Mouse (Mus musculus) liver, adult 2 months (tissue): Measurements from ENCODE around the gene Cr1l. TPM values are rescaled to one million over a fixed set of nuclear protein-coding genes. Genes with fewer than 3 reads are reported as not detected.

Source experiments
- DNase-seq: peaks from one replicate; pipeline ENCODE4 v3.0.0-alpha.2; 2011; ENCODE audit warnings: low read depth, low spot score; ENCODE audit errors: extremely low read depth
- H3K27ac ChIP-seq: fragments of 200-500 bp; replicated peaks from 2 replicates; pipeline ENCODE4 v1.5.1; 2012; ENCODE audit warnings: low read depth, mild to moderate bottlenecking, control low read depth, inconsistent platforms, low read length; ENCODE audit not compliant: insufficient read depth
- H3K27me3 ChIP-seq: fragments of 200-500 bp; 2 replicates; pipeline ENCODE4 v1.6.1; 2012; ENCODE audit warnings: mild to moderate bottlenecking, moderate library complexity, low read length, inconsistent platforms; ENCODE audit not compliant: control insufficient read depth, insufficient read depth
- H3K36me3 ChIP-seq: fragments of 200-500 bp; 2 replicates; pipeline ENCODE4 v1.6.1; 2012; ENCODE audit warnings: low read length, inconsistent platforms; ENCODE audit not compliant: control insufficient read depth, insufficient read depth
- H3K4me1 ChIP-seq: fragments of 200-500 bp; 2 replicates; pipeline ENCODE4 v1.6.1; 2011; ENCODE audit warnings: low read length; ENCODE audit not compliant: control insufficient read depth, insufficient read depth
- H3K4me3 ChIP-seq: fragments of 200-500 bp; 2 replicates; pipeline ENCODE4 v1.5.1; 2011; ENCODE audit warnings: low read depth, mild to moderate bottlenecking, control low read depth, low read length, moderate library complexity; ENCODE audit not compliant: insufficient read depth
- H3K79me2 ChIP-seq: fragments of 200-500 bp; 2 replicates; pipeline ENCODE4 v1.6.1; 2012; ENCODE audit warnings: inconsistent platforms, mild to moderate bottlenecking, low read length, moderate library complexity; ENCODE audit not compliant: control insufficient read depth, insufficient read depth
- H3K9ac ChIP-seq: fragments of 200-500 bp; 2 replicates; pipeline ENCODE4 v1.6.1; 2012; ENCODE audit warnings: low read depth, mild to moderate bottlenecking, control low read depth, inconsistent platforms, low read length
- CTCF ChIP-seq: fragments of 200-500 bp; IDR thresholded peaks from 2 replicates; pipeline ENCODE4 v1.5.1; 2011; ENCODE audit warnings: low read depth, low read length, control low read depth
- POLR2A ChIP-seq: fragments of 200-500 bp; IDR thresholded peaks from 2 replicates; pipeline ENCODE4 v1.6.1; 2011; ENCODE audit warnings: low read length, control low read depth; ENCODE audit not compliant: insufficient read depth; ENCODE audit errors: extremely low read depth
- WGBS: fragments of 180-500 bp; shearing (Covaris S2); methylation state at CpG from one replicate; pipeline ENCODE4 v1.1.7; 2018; 5-methylcytosine and 5-hydroxymethylcytosine counted together
- polyA plus RNA-seq: library from polyadenylated mRNA; depleted of rRNA; stranded (reverse); fragments of >200 nt; gene quantifications from 2 replicates; pipeline ENCODE4 v1.2.3, GENCODE M21; 2012; rRNA removed
- total RNA-seq: library from RNA; depleted of rRNA; stranded (reverse); fragments of >200 nt; gene quantifications from 2 replicates; pipeline ENCODE4 v1.2.3, GENCODE M21; 2014; rRNA removed

Gene Cr1l
- total RNA-seq (98.5 and 116 TPM in 2 replicates), polyA plus RNA-seq (52.0 and 64.6 TPM in 2 replicates)

GRCm38 (mm10) chr1:195130953-195131674 lies at the start of gene Cr1l:
Gene Cr1l, minus strand, starts transcription at chr1:195131586.
- peak within 1 kb of the TSS; percentile 97 for H3K27ac ChIP-seq
- no peaks in the 10 kb centered on the region for H3K27me3 ChIP-seq
- H3K36me3 ChIP-seq: peaks cover 21% of the 10 kb centered on the region
- H3K79me2 ChIP-seq: no peaks in the 10 kb centered on the region
- TF ChIP-seq CTCF (peak; percentile 79), POLR2A (peak; percentile 63; the same call in 1 of the 2 replicates)
- DNase-seq: peak; percentile 86
- peaks cover 1% of the 10 kb centered on the region; the same call in 1 of the 2 replicates for H3K4me1 ChIP-seq
- H3K4me3 ChIP-seq: peak within 1 kb of the TSS; percentile 75
- H3K9ac ChIP-seq: peak within 1 kb of the TSS; percentile 86
- WGBS: 0% methylated on average over 31 of the region's 31 CpGs

DNA sequence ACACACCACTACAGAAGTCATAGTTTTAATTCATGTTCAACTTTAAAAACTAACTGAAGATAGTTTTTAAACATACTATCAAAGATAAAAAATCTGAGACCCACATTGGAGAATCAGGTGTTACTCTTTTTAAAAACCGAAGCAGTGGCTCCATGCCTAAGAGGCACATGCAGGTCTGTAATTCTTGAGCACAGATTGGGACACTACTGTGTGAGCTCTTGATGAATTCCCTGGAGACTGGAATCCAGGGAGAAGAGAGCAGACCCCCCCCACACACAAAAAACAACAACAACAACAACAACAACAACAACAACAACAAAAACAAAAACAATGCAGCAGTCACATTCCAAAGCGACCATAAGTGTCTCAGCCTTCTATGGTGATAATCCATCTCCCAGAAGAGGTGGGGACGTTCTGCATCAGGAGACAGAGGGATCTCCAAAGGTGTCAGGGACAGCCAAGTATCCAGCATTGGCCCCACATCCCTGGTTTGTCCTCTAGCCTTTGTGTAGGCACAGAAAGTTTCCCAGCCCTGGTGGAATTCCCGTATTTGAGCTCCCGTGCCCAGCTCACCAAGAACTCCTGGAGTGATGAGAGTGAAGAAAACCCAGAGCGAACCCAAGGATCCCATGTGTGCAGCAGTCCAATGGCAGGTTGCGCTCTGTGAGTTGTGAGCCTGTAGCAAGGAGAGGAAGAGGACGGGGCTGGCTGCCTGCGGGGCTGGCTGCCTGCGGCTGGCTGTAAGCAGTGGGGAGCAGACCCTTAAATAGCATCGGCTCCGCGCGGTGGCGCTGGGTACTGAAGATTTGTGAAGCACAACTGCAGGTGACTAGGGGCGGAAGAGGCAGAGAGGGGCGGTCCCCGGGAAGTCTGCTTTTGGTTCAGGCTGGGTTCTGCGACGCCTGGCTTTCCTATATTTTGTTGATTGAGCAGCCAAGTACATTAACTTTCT lies 44.9 kb upstream of the Cr1l start, which contains the start of gene Cr2:
Gene Cr2, minus strand, starts transcription at position 737 of the 952 bp plus-strand sequence.
- Histone ChIP-seq H3K79me2 (no peaks in the 10 kb centered on the region), H3K4me1 (peaks cover 4% of the 10 kb centered on the region; the same call in 1 of the 2 replicates), H3K27me3 (no peaks in the 10 kb centered on the region), H3K27ac (no peak within 1 kb of the TSS), H3K4me3 (peak within 1 kb of the TSS; percentile 43; the same call in 1 of the 2 replicates), H3K9ac (peak within 1 kb of the TSS; percentile 45; the same call in 1 of the 2 replicates), H3K36me3 (no peaks in the 10 kb centered on the region)
- TF ChIP-seq POLR2A (no peak), CTCF (peak; percentile 67)
- WGBS: 10% methylated on average over 20 of the region's 20 CpGs
- peak; percentile 33 for DNase-seq

- no peaks in the 10 kb centered on the region for H3K27me3 ChIP-seq
- H3K9ac ChIP-seq: no peak overlapping the region
- TF ChIP-seq CTCF: no peak
- no peak for TF ChIP-seq POLR2A
- no peaks in the 10 kb centered on the region for H3K79me2 ChIP-seq
- DNase-seq: no peak
- H3K36me3 ChIP-seq: no peaks in the 10 kb centered on the region
- H3K4me1 ChIP-seq: no peaks in the 10 kb centered on the region
- WGBS: 82% methylated on average over 9 of the region's 9 CpGs
- H3K4me3 ChIP-seq: no peak overlapping the region
- no peak overlapping the region for H3K27ac ChIP-seq
These were observed 33.8 kb upstream of the Cr1l start for GRCm38 (mm10) chr1:195164996-195165755.

DNA sequence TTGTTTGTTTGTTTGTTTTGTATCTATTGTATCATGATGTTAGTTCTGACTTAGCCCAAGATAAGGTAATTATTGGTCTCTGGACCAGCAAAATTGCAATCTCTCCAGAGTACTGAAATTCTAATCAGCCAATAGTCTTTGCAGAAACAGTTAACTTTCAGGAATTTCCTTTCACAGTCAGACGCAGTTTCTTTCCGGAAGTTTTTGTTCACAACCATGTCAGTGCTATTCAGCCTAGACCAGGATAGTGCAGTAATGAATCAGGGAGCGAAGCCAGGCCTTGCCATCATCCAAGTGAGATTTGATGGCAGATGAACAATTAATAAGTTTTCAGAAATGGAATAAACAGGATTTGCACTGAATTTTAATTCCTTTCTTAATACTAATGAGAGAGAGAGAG lies 684 bp upstream of the Cr1l start:
- H3K36me3 ChIP-seq: peaks cover 18% of the 10 kb centered on the region
- DNase-seq: peak; percentile 15
- H3K27ac ChIP-seq: no peak overlapping the region
- H3K4me3 ChIP-seq: peak overlapping the region; percentile 75; the same call in 1 of the 2 replicates
- H3K79me2 ChIP-seq: no peaks in the 10 kb centered on the region
- TF ChIP-seq POLR2A (no peak), CTCF (no peak)
- peaks cover 1% of the 10 kb centered on the region; the same call in 1 of the 2 replicates for H3K4me1 ChIP-seq
- no peak overlapping the region for H3K9ac ChIP-seq
- H3K27me3 ChIP-seq: no peaks in the 10 kb centered on the region
- 64% methylated on average over 3 of the region's 3 CpGs for WGBS

DNA sequence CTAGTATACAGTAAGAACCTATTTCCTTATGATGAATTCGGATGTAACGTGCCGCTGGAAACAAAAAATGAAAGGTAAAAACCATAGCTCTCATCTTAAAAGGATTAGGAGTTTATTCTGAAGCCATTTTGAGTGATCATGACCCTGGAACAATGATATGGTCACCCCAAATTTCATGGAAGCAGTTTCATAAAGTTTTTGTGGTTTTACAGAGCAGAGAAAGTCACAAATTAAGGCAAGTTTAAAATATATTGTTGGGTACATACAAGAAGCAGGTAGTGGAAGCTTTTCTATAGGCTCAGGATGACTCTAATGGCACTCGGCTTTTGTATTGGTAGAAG lies 259 bp upstream of the Cr1l start:
- H3K4me3 ChIP-seq: peak overlapping the region; percentile 75
- WGBS: 31% methylated on average over 4 of the region's 4 CpGs
- H3K4me1 ChIP-seq: peaks cover 1% of the 10 kb centered on the region; the same call in 1 of the 2 replicates

More for the DNA sequence above, 259 bp upstream of the Cr1l start:
- peaks cover 20% of the 10 kb centered on the region for H3K36me3 ChIP-seq
- H3K27ac ChIP-seq: peak overlapping the region; percentile 97; the same call in 1 of the 2 replicates
- H3K9ac ChIP-seq: peak overlapping the region; percentile 86
- H3K79me2 ChIP-seq: no peaks in the 10 kb centered on the region
- TF ChIP-seq POLR2A (no peak), CTCF (no peak)
- H3K27me3 ChIP-seq: no peaks in the 10 kb centered on the region
- DNase-seq: no peak
